Mouse (Mus musculus) forebrain, embryonic 12.5 days (tissue): ENCODE measurements at regions not wholly inside any gene's neighbourhood (a gene's known extent, or its start where the extent isn't known, plus 50 kb on each side); places are given as distances from the start of the nearest gene placed in this dataset.

Source experiments
- ATAC-seq: fragments of 200-750 bp; cut with Nextera tagmentation; 2 replicates; pipeline ENCODE4 v1.8.0; 2017; ENCODE audit warnings: moderate TSS enrichment; ENCODE audit not compliant: low FRiP score
- H3K27ac ChIP-seq: fragments of 300-500 bp; sonication (generic); 2 replicates; pipeline ENCODE4 v1.5.1; 2016; ENCODE audit warnings: mild to moderate bottlenecking
- H3K27me3 ChIP-seq: fragments of 300-500 bp; sonication (generic); 2 replicates; pipeline ENCODE4 v1.6.1; 2016; ENCODE audit warnings: mild to moderate bottlenecking
- H3K36me3 ChIP-seq: fragments of 300-500 bp; sonication (generic); replicated peaks from 2 replicates; pipeline ENCODE4 v1.6.1; 2016; ENCODE audit warnings: mild to moderate bottlenecking
- H3K4me1 ChIP-seq: fragments of 300-500 bp; sonication (generic); 2 replicates; pipeline ENCODE4 v1.6.1; 2016
- H3K4me2 ChIP-seq: fragments of 300-500 bp; sonication (generic); 2 replicates; pipeline ENCODE4 v1.6.1; 2016; ENCODE audit warnings: mild to moderate bottlenecking, moderate library complexity
- H3K4me3 ChIP-seq: fragments of 300-500 bp; sonication (generic); replicated peaks from 2 replicates; pipeline ENCODE4 v1.5.1; 2016; ENCODE audit warnings: mild to moderate bottlenecking
- H3K9ac ChIP-seq: fragments of 300-500 bp; sonication (generic); 2 replicates; pipeline ENCODE4 v1.6.1; 2016; ENCODE audit warnings: mild to moderate bottlenecking
- H3K9me3 ChIP-seq: fragments of 300-500 bp; sonication (generic); 2 replicates; pipeline ENCODE4 v1.6.1; 2016
- WGBS: fragments of 180-500 bp; shearing (Covaris S2); methylation state at CpG from one replicate; pipeline ENCODE4 v1.1.7; 2016; 5-methylcytosine and 5-hydroxymethylcytosine counted together

DNA sequence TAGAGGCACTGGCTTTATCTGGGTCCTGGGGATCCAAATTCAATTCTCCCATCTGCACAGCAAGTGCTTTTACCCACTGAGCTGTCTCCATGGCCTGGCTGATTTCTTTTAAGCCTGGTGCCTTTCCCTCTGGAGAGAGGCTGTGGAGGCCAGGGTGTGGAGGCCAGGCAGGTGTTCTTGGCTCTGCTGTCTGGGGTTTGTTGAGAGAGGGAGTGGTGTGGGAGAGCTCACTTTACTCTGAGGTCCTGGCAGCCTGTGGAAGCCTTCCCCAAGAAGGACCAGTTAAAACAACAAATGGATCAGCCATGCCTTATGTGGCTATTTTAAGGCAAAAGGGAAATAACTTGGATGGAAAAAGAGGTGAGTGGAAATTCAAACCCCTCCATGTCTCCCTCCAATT lies 86.5 kb downstream of the Rpl14 start:
- Histone ChIP-seq H3K9me3 (no peaks in the 10 kb centered on the region), H3K9ac (no peak overlapping the region), H3K4me3 (no peak overlapping the region), H3K4me1 (peaks cover 22% of the 10 kb centered on the region), H3K4me2 (no peak overlapping the region), H3K36me3 (no peaks in the 10 kb centered on the region), H3K27me3 (peaks cover 4% of the 10 kb centered on the region; the same call in 1 of the 2 replicates), H3K27ac (no peak overlapping the region)
- ATAC-seq, result no peak

DNA sequence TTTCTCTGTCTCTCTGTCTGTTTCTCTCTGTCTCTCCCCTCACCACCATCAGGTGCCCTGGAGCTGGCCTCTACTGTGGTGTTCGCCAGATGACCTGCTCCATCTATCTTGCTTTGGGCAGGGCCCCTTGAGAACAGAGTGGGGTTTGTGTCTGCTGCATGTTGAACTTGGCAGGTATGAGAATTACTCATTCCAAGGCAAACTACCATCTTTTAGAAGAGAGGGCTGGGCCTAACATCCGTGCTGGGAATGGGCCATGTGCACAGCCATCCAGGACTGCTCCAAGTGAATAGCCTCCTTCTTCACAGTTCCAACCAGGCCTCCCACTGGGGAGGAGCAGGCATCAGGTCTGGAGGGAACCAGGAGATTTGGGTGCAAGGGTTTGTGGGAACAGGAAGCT lies 87.3 kb downstream of the Rpl14 start:
- WGBS, result 85% methylated on average over 2 of the region's 2 CpGs
- ATAC-seq, result no peak

DNA sequence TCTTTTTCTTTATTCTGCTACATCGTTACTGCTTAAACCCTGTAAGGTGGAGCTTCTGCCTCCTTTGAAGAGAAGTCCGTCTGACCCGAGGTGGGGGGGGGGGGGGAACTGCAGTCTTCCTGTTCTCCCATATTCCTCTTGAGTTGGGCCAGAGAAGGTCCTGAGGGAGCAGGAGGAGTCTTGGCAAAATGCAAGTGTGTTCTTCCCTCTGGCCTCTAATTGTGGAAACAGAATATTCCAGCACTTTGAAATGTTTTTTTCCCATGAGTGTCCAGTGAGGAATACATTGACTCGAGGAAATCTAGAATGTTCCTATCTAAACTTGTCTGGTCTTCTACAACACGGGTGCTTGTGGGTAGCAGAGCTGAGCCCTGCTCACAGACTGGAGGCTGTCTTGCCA lies 90.0 kb downstream of the Rpl14 start:
- Histone ChIP-seq H3K4me3 (no peak overlapping the region), H3K4me1 (peaks cover 5% of the 10 kb centered on the region), H3K27me3 (no peaks in the 10 kb centered on the region; the same call in 1 of the 2 replicates), H3K9me3 (no peaks in the 10 kb centered on the region), H3K36me3 (no peaks in the 10 kb centered on the region), H3K4me2 (no peak overlapping the region), H3K27ac (no peak overlapping the region), H3K9ac (no peak overlapping the region)
- ATAC-seq, result no peak
- 63% methylated on average over 5 of the region's 5 CpGs for WGBS

More for the DNA sequence above, 87.3 kb downstream of the Rpl14 start:
- Histone ChIP-seq H3K9ac (no peak overlapping the region), H3K27ac (no peak overlapping the region), H3K4me2 (no peak overlapping the region), H3K9me3 (no peaks in the 10 kb centered on the region), H3K4me3 (no peak overlapping the region), H3K4me1 (peaks cover 17% of the 10 kb centered on the region), H3K27me3 (peaks cover 4% of the 10 kb centered on the region; the same call in 1 of the 2 replicates), H3K36me3 (no peaks in the 10 kb centered on the region)

DNA sequence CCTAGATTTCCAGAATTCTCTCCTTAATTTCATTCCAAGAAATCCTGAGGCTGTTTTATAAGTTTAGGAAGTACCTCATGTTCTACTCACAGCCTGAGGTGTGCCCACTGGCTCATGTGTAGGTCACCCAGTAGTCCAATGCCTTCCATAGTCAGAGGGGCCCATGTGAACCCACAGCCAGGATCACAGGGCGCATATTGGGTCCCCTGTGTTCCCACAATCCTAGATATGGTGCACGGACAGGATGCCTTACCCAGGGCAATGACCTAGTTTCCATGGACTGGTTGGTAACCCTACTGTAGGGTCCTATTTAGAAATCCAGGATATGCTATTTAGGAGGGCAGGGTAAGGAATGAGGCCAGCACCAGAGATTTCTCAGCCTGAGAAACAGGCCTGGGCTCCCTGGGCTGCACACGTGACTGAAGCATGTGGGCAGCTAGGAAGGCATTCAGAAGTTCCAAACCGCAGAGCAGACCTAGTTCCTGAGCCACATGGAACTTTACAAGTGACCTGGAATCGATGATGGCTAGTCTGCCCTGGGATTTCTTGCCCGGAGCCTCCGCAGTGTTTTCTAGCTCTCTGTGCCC lies 90.5 kb downstream of the Rpl14 start:
- Histone ChIP-seq H3K4me1 (peaks cover 5% of the 10 kb centered on the region), H3K9me3 (no peaks in the 10 kb centered on the region), H3K27ac (no peak overlapping the region), H3K36me3 (no peaks in the 10 kb centered on the region), H3K9ac (no peak overlapping the region), H3K27me3 (no peaks in the 10 kb centered on the region), H3K4me2 (no peak overlapping the region), H3K4me3 (no peak overlapping the region)
- WGBS, result 90% methylated on average over 7 of the region's 7 CpGs
- no peak for ATAC-seq

DNA sequence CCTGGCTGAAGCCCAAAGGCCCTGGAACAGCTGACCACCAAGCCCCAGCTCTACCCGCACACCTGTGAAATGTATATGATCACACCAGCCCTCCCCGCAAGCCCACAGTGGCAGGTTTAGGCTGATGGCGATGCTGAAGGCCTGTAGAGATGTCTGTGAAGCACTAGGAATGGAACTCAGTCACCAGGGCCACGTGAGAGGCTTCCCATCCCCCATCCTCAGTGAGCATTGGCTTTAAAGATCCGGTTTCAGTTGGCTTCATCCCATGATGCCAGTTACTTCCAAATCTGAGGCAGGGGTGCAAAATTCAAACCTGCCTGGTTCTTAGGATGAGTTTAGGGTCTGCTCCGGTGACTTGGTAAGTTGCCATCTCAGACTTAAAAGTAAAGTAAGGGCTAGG lies 91.9 kb downstream of the Rpl14 start:
- no peak overlapping the region for H3K4me3 ChIP-seq
- no peak for ATAC-seq
- no peak overlapping the region for H3K4me2 ChIP-seq
- H3K4me1 ChIP-seq, result no peaks in the 10 kb centered on the region
- H3K27ac ChIP-seq, result no peak overlapping the region
- no peaks in the 10 kb centered on the region for H3K27me3 ChIP-seq
- WGBS, result 59% methylated on average over 6 of the region's 6 CpGs
- H3K9me3 ChIP-seq, result no peaks in the 10 kb centered on the region
- H3K9ac ChIP-seq, result no peak overlapping the region
- no peaks in the 10 kb centered on the region for H3K36me3 ChIP-seq

DNA sequence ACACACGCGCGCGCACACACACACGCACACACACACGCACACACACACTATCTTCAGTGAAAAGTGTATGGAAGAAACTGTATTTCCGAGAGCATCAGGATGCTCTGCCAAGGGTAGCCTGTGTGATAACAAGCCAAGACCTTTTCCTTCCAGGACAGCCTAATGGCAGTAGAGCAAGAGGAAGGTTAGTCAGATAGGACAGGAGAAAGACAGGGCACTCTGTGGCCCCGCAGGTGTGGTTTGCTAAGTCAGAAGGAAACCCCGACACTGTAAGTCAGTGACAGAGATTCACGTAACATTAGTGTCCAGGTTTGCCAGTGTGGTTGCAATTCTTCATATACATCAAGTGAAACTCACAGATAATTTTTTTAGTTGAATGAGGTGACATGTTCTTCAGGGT lies 92.8 kb downstream of the Rpl14 start:
- no peaks in the 10 kb centered on the region for H3K36me3 ChIP-seq
- no peaks in the 10 kb centered on the region for H3K4me1 ChIP-seq
- H3K9ac ChIP-seq, result no peak overlapping the region
- H3K27me3 ChIP-seq, result no peaks in the 10 kb centered on the region
- WGBS, result 92% methylated on average over 10 of the region's 10 CpGs
- no peak for ATAC-seq
- no peak overlapping the region for H3K4me2 ChIP-seq
- no peak overlapping the region for H3K27ac ChIP-seq
- H3K9me3 ChIP-seq, result no peaks in the 10 kb centered on the region
- H3K4me3 ChIP-seq, result no peak overlapping the region

DNA sequence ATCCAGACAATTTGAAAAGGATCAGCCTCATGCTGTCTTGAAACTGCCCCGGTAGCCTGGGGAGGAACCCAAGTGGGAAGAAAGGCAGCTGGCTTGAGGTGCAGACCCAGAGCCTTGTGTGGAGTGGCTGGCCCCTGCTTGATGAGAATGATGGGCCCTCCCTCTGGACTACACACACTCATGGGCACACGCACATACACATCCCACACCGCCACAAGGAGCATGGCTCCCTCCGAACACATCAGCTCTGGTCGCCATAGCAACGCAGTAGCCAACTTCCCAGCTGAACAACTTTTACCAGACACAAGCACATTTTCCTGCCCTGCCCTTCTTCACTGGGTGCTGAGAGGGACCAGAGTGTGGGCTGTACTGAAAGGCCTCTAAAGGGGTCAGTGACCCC lies 101.2 kb downstream of the Rpl14 start:
- Histone ChIP-seq H3K4me2 (peak overlapping the region; percentile 6; the same call in 1 of the 2 replicates), H3K4me1 (peaks cover 45% of the 10 kb centered on the region), H3K27me3 (peaks cover 17% of the 10 kb centered on the region), H3K9ac (no peak overlapping the region), H3K36me3 (no peaks in the 10 kb centered on the region), H3K4me3 (no peak overlapping the region), H3K27ac (0 out of 2 replicates have a peak overlapping the region, but pooled peaks have one; percentile 31), H3K9me3 (no peaks in the 10 kb centered on the region)
- peak; percentile 72; the same call in 1 of the 2 replicates for ATAC-seq
- WGBS, result 14% methylated on average over 6 of the region's 6 CpGs

DNA sequence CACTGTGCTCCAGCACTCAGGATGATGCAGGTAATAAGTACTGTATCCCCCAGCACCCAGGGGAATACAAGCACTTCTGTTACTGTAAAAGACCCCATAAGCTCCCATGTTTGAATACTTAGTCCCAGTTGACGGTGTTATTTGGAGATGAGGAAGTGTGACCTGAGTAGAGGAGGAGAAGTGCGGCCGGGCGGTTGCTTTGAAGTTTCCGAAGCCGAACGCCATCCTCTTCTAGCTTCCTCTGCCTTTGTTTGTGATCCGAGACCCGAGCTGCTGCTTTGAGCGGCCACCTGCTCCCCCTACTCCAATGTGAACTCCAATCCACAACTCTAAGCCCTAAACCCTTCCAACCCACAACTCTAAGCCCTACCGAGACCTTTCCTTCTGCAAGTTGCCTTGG lies 103.6 kb downstream of the Rpl14 start:
- Histone ChIP-seq H3K4me2 (peak overlapping the region; percentile 59), H3K4me1 (peaks cover 53% of the 10 kb centered on the region), H3K9ac (peak overlapping the region; percentile 63; the same call in 1 of the 2 replicates), H3K27me3 (peaks cover 17% of the 10 kb centered on the region), H3K36me3 (no peaks in the 10 kb centered on the region), H3K4me3 (peak overlapping the region; percentile 7; the same call in 1 of the 2 replicates), H3K9me3 (no peaks in the 10 kb centered on the region), H3K27ac (peak overlapping the region; percentile 42; the same call in 1 of the 2 replicates)
- ATAC-seq, result no peak
- WGBS, result under 1% methylated on average over 11 of the region's 11 CpGs

DNA sequence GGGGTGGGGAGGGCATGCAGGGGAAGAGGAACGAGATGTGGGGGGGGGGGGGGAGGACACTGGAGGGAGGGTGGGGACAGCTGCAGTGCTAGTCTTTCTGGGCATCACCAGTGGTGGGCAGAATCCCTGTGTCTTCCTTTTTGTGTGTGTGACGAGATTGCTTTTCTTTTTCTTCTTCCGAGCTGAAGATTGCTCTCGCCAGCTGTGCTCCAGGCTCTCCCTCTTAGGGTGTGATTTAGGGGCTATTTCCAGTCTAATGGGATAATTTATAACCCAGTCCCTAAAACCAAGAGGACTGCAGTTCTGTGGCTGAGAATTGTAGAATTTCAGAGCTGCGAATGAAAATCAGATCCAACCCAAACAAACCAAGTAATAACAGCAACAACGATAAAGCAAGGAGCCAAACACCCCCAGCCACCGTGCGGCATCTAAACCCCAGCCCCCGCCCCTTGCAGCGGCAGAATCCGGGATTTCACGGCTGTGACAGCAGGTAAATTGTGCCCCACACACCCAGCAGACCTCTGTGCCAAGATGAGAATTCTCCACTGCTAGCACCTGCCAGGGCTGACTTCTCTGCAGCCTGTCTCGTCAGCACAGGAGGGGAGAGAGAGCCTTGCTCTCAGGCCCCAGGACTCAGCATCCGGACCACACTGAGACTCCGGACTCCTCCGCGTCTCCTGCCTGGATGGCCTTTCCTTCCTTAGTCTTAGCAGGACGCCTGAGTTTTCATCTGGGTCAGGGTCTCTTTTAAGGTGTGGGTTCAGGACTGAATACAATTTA lies 104.3 kb downstream of the Rpl14 start:
- Histone ChIP-seq H3K4me1 (peaks cover 55% of the 10 kb centered on the region), H3K27me3 (peaks cover 17% of the 10 kb centered on the region), H3K36me3 (no peaks in the 10 kb centered on the region), H3K9ac (peak overlapping the region; percentile 63), H3K4me2 (peak overlapping the region; percentile 59), H3K4me3 (peak overlapping the region; percentile 32), H3K9me3 (no peaks in the 10 kb centered on the region), H3K27ac (peak overlapping the region; percentile 59; the same call in 1 of the 2 replicates)
- 1% methylated on average over 18 of the region's 18 CpGs for WGBS
- ATAC-seq, result peak; percentile 49

DNA sequence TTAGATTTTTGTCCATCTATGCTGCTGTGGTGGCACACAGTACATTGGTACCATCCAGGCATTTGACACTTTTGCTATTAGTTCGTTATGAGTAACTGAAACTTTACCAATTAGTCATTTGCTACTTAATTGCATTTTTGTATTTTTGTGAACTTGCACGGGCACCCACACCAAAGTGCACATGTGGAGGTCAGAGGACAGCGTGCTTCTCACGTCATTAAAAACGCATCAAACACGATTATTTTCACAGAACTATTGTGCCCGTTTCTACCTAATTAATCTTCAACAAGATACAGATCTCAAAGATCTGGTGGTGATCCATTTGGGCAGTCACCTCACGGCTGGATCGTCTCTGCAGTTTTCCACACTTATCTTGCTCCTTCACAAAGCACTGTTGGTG lies 105.1 kb downstream of the Rpl14 start:
- H3K9ac ChIP-seq, result no peak overlapping the region
- peaks cover 17% of the 10 kb centered on the region for H3K27me3 ChIP-seq
- no peak for ATAC-seq
- peaks cover 58% of the 10 kb centered on the region for H3K4me1 ChIP-seq
- no peak overlapping the region for H3K27ac ChIP-seq
- H3K4me2 ChIP-seq, result peak overlapping the region; percentile 59; the same call in 1 of the 2 replicates
- H3K9me3 ChIP-seq, result no peaks in the 10 kb centered on the region
- no peaks in the 10 kb centered on the region for H3K36me3 ChIP-seq
- 13% methylated on average over 9 of the region's 9 CpGs for WGBS
- H3K4me3 ChIP-seq, result no peak overlapping the region

DNA sequence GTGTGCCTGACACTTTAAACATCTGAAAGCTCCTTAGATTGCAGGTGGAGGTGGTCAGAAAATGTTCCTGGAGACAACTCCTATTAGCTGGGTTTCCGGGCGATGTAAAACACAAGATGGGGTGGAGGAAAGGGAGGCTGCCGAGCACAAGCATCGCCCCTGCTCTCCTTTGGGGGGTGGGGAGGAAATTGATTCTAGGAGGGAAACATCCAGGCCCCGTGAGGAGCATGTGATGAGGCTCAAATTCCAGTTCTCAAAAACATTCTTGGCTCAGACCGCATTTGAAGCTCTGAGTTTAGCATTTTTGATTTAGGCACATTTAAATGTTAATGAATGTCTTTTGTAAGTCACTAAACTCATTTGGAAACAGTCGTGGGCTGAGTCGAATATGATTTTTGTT lies 105.5 kb downstream of the Rpl14 start:
- Histone ChIP-seq H3K4me3 (no peak overlapping the region), H3K4me2 (no peak overlapping the region), H3K27me3 (peaks cover 17% of the 10 kb centered on the region), H3K27ac (no peak overlapping the region), H3K9me3 (no peaks in the 10 kb centered on the region), H3K36me3 (no peaks in the 10 kb centered on the region), H3K9ac (no peak overlapping the region), H3K4me1 (peaks cover 62% of the 10 kb centered on the region)
- ATAC-seq, result no peak
- 15% methylated on average over 8 of the region's 8 CpGs for WGBS

DNA sequence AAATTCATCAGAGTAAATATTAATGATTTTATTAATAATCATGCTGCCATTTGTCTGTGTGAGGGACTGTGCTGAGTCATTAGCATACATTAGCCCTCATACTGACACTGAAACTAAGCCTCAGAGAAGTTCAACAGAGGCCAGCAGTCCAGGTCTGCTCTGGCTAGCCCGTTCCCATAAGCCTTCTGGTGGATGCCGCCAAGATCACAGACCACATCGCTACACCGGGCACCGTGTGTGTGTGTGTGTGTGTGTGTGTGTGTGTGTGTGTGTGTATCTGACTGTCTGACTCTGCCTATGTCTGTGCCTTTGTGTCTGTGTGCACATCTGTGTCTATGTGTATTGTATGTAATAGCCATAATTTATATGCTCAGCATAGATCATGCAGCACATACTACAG lies 106.0 kb downstream of the Rpl14 start:
- Histone ChIP-seq H3K9me3 (no peaks in the 10 kb centered on the region), H3K9ac (no peak overlapping the region), H3K4me2 (no peak overlapping the region), H3K4me1 (peaks cover 60% of the 10 kb centered on the region), H3K36me3 (no peaks in the 10 kb centered on the region), H3K27ac (no peak overlapping the region), H3K4me3 (no peak overlapping the region), H3K27me3 (peaks cover 17% of the 10 kb centered on the region)
- no peak for ATAC-seq
- WGBS, result 79% methylated on average over 5 of the region's 5 CpGs
